Mouse (Mus musculus) adrenal gland, adult 18-20 months (tissue): ENCODE results near the gene Morn1. TPM values are rescaled to one million over a fixed set of nuclear protein-coding genes. Genes with fewer than 3 reads are reported as not detected.

ENCODE experiments used
- DNase-seq, 2 experiments: peaks; one replicate each; pipeline ENCODE4 v3.0.0; 2021 to 2022; ENCODE audit warnings: low spot score in 2 of 2
- total RNA-seq, 2 experiments: library from RNA; stranded (reverse); gene quantifications; 1 replicate in 1 of 2; 2 replicates in 1 of 2; pipeline ENCODE4 v1.2.3; 2021

Morn1 gene
- total RNA-seq, 2 experiments from 2014 or later, result 6.6 to 9.8 TPM

GRCm38 (mm10) chr4:155153389-155154072, 67.2 kb downstream of the Morn1 start:
- DNase-seq, result no peak

- DNase-seq, result no peak
Measured at GRCm38 (mm10) chr4:155154986-155155385, 68.6 kb downstream of the Morn1 start.

DNA sequence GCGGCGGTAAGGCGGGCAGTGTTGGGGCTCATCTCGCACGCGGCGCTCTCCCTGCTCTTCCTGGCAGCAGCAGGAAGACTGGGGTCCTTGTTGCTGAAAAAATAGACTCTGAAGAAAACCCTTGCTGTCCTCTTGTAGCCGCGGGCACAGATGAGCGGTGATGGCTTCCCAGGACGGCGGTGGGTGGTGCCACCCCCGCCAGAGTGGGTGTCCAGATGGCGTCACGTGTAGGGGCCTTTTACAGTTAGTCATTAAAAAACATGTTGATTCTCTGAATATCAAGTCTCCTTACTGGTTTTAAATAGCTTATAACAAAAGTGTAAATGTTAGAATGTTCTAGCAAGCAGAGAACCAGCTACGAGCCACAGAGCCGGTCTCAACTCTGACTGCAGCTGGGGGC, 70.4 kb downstream of the Morn1 start:
- no peak for DNase-seq

- DNase-seq, result no peak
Measured at GRCm38 (mm10) chr4:155157871-155158542, 71.6 kb downstream of the Morn1 start.

GRCm38 (mm10) chr4:155158543-155158917, 72.2 kb downstream of the Morn1 start:
- no peak for DNase-seq

GRCm38 (mm10) chr4:155162433-155163319, 76.3 kb downstream of the Morn1 start:
- no peak for DNase-seq

DNA sequence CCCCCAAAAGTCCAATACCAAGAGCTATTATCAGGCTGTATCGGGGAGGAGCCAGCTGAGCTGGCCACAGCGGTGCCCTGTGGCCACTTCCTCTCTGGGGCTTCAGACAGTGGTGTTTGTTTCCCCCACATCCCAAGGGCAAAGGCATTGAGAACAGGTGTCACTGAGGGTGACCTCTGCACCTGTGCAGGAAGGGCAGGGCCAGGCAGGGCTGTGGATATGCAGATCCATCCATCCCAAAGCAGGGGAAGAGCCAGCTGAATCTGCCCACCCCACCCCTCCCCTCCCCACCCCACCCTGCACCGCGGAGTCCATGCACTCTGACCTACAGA, 76.9 kb downstream of the Morn1 start:
- DNase-seq, result no peak

DNA sequence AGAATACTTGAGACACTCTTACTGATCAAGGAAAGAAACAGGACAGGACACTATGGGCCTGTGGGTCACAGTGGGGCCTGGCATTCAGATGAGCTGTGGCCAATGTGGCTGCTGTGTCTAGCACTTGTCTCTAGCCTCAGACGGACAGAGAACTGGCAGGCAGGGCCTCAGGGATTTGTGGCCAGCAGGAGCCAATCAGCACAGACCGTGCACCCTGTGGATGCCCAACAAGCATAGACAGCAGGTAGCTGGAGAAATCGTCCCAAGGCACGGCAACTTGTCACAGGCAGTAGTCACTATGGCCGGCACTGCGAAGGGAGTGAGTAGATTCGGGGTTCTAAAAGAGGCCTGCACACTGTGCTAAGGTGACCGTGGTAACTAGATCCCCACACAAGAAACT, 77.3 kb downstream of the Morn1 start:
- DNase-seq, result no peak

DNA sequence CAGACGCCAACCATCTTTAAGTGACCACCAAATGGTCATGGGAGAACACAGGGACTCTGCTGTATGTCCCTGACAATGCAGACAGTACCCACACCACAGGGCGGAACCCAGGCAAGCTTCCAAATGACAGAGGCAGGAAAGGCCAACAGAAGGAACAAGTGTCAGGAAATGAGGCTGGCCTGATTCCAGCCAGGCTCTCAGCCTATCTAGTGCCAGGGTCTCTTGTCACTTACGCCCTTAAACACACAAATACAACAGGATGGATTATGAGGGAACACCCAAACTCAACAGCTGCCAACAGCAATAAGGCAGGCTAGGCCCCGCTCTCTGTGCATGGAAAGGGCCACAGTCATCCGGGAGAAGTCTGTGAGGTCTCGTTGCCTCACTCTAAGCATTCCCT, 78.2 kb downstream of the Morn1 start:
- peak; percentile 50 to 57 for DNase-seq

DNA sequence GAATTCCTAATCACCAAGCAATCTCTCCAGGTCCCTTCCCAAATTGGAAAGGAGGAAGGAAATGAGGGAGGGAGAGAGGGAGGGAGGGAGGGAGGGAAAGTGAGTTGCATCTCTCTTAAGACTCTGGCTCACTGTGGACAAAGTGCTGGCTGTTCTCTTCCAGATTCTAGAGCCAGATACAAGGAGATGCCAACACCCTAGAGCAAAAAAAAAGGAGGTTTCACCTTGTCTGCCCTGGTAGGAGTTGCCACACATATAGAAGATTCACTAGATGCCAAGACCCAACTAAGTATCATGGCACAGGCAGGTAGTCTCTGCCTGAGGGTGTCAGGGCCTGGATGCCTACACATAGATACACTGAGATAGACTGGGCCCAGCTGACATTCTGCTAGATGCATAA, 79.5 kb downstream of the Morn1 start:
- DNase-seq, result no peak

DNA sequence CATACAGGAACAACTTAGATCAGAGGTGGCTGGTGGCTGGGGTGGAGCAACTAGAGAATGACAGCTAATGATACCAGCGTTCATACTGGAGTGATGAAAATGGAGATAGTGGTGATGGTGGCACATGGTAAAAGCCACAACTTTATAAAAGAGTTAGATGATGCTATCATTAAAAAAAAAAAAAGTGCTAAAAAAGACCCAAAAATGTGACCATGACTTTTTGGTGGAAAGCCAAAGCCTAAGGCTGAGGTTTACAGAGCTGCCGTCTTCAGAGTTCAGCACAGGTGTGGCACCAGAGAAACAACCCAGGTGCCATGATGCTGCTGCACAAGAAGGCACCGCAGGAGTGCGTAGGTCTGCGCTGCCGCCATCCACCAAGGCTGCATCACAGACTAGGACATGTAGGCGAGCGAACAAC, 82.5 kb downstream of the Morn1 start:
- DNase-seq, result no peak

GRCm38 (mm10) chr4:155170614-155171212, 84.3 kb downstream of the Morn1 start:
- DNase-seq, result no peak

- no peak for DNase-seq
Measured at GRCm38 (mm10) chr4:155171961-155172533, 85.7 kb downstream of the Morn1 start.

- peak; percentile 89 to 90 for DNase-seq
Measured at GRCm38 (mm10) chr4:155172909-155173821, 86.8 kb downstream of the Morn1 start.

GRCm38 (mm10) chr4:155173822-155174785, 87.7 kb downstream of the Morn1 start:
- no peak for DNase-seq

GRCm38 (mm10) chr4:155176210-155176609, 89.8 kb downstream of the Morn1 start:
- DNase-seq, result no peak

DNA sequence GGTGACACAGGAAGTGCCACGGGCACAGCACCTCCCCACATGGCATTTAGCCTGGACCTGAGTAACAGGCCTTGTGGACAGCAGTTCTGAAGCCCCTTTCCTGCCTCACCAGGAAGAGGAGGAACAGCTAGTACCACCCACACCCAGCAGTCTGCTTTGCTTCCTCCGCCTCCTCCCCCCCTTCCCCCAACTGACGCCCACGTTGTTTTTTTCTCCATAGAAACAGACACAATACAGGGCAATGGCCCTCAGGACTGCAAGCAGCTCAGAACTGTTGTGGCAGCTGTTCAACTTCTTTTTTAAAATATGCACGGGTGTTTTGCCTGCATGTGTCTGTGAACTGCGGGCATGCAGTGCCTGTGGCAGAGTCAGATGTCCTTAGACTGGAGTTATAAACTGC, 91.9 kb downstream of the Morn1 start:
- no peak for DNase-seq

DNA sequence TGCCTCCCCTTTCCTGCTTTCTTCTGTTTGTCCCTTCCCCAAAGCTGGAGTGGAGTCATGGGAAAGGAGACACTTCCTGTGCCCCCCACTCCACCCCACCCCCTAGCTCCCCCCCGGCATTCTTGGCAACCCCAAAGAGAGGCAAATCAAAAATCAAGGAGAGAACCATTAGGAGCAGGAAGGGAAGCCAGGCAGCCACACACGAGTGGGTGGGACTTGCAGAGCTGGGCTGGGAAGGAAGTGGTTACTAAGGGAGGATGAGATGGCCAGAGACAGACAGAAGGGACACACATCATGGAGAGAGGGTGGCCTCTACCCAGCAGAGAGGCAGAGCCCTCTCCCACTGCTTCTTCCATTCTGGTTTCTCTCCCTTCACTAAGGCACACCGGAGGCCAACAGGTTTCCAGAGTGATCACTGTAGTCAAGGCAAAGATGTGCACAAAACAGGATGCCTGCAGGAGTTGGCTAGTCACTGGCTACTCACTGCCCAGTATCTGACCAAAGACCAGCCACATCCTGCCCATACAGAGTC, 92.7 kb downstream of the Morn1 start:
- DNase-seq, result no peak

DNA sequence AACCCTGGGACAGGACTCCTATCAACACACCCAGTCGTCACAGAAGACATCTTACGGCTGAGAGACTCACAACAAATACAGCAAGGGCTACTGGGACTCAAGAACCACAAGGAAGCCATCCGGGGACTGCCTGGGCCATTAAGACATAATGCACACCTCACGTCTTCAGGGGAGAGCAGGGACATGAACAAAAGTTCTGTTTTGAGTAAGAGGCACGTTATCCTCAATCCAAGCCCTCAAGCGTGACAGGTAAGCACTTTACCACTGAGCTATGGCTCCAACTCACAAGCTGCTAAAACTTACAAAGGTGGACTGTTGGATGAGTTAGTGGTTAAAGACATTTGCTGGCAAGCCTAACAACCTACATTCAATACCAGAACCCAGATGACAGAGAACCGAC, 96.8 kb downstream of the Morn1 start:
- no peak for DNase-seq
